Mouse (Mus musculus): ENCODE measurements around the gene Ankrd33. TPM values are rescaled to one million over a fixed set of nuclear protein-coding genes. Genes with fewer than 3 reads are reported as not detected.

Ankrd33 gene
- total RNA-seq, 1 experiment from 2014 or later, result not detected

DNA sequence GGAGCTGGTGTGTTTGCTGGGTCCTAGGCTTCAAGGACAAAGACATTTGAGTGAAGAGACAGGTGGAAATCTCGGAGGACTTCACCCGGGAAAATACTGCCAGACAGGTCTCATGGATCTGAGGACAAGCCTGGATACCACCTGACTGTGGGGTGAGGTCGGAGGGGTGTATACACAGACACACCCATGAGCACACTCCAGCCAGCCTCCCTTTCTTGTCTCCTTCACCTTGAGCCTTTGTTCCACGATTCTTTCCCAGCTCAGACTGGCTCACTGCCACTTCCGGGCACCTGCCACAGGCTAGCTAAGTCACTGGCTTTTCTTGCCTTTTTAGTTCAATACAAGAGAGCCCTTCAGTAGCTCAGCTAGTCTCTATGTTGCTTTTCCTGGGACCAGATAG is 48.7 kb downstream of the Ankrd33 start:
- no peak for ATAC-seq (replicated peaks; ENCODE audit: insufficient number of reproducible peaks, low FRiP score, low TSS enrichment, poor library complexity, severe bottlenecking)

- no peak for ATAC-seq (replicated peaks; ENCODE audit: insufficient number of reproducible peaks, low FRiP score, low TSS enrichment, poor library complexity, severe bottlenecking)
Observed at GRCm38 (mm10) chr15:101165658-101166437, 50.3 kb downstream of the Ankrd33 start.

DNA sequence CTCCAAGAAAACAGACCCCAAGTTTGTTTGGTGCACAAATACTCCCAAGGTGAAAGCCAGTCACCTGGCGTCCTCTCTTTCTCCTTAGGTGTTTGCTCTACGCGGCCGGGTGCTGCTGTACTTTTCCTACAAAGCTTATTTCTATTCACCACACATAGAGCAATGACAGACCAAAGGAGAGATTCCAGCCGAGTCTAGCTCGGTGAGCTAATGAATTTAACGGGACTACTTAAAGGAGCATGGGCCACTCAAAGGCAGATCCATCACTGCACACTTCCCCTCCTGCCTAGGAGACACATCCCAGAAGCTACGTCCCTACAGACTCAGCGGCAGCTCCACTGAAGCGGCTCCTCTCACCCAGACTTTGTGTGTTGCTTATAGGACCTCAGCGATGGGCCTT is 52.0 kb downstream of the Ankrd33 start:
- ATAC-seq (replicated peaks; ENCODE audit: insufficient number of reproducible peaks, low FRiP score, low TSS enrichment, poor library complexity, severe bottlenecking), result no peak

Other genes starting within 250 kb of the Ankrd33 start
- not detected in 3 replicates for gene Scn8a, start 245.9 kb upstream of the Ankrd33 start, total RNA-seq (2017)
- gene Gm47841, start 68.4 kb upstream of the Ankrd33 start, total RNA-seq (2017), result not detected in 3 replicates
- gene Fignl2, start 37.2 kb upstream of the Ankrd33 start, total RNA-seq (2017), result 0.57 TPM in 1 of 3 replicates, not detected in the others
- gene Acvrl1, start 12.8 kb downstream of the Ankrd33 start, total RNA-seq (2017), result 8.5 to 20.0 TPM (median 11.2 TPM) in 3 replicates
- gene Acvr1b, start 58.3 kb downstream of the Ankrd33 start, total RNA-seq (2017), result 14.2 to 16.4 TPM (median 14.2 TPM) in 3 replicates
- 4.9 to 10.8 TPM (median 9.0 TPM) in 3 replicates for gene Grasp, start 108.4 kb downstream of the Ankrd33 start, total RNA-seq (2017)
- 717 to 1,434 TPM (median 717 TPM) in 3 replicates for gene Nr4a1, start 138.5 kb downstream of the Ankrd33 start, total RNA-seq (2017)
- gene Atg101, start 168.5 kb downstream of the Ankrd33 start, total RNA-seq (2017), result 52.9 to 72.0 TPM (median 58.7 TPM) in 3 replicates
- 0.75 to 1.4 TPM in 2 of 3 replicates, not detected in the other for gene 6030408B16Rik, start 177.5 kb downstream of the Ankrd33 start, total RNA-seq (2017)

Data from monocyte, adult 5-6 weeks (primary cell).